Mouse (Mus musculus): ENCODE results near the gene Clta. TPM values are rescaled to one million over a fixed set of nuclear protein-coding genes. Genes with fewer than 3 reads are reported as not detected.

Gene Clta
- polyA plus RNA-seq, 1 experiment from 2014 or later: 364 TPM

DNA sequence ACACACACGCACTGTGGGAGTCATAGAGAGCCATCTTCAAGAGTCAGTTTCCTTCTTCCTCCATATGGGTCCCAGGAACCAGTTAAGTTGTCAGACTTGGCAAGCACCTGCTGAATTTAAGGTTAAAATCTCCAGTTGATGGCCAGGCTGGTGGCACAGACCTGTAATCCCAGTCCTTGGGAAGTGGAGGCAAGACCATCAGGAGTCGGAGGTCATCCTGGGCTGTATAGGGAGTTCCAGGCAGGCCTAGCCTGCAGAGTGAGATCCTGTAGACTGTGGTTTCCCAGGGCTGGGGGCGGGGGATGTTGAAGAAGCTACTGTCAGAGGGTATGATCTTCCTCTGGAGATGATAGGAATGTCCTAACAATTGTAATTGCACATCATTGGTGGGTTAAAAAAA, 15.3 kb upstream of the Clta start:
- no peak for ATAC-seq
- H3K4me2 ChIP-seq (ENCODE audit: low read length): no peak overlapping the region
- no peak overlapping the region for H3K4me3 ChIP-seq (ENCODE audit: low read length)
- WGBS: 87% methylated on average over 3 of the region's 3 CpGs
- no peak overlapping the region for H3K27ac ChIP-seq (ENCODE audit: low read depth, low read length)
- no peak overlapping the region for H3K9ac ChIP-seq (ENCODE audit: low read depth, low read length)
- no peaks in the 10 kb centered on the region for H3K4me1 ChIP-seq (ENCODE audit: control insufficient read depth, insufficient read depth, low read depth, low read length)
- H3K9me3 ChIP-seq (ENCODE audit: control insufficient read depth, low read length): no peaks in the 10 kb centered on the region
- no peaks in the 10 kb centered on the region for H3K27me3 ChIP-seq (replicated peaks; ENCODE audit: control insufficient read depth, insufficient read depth, low read length)
- no peaks in the 10 kb centered on the region for H3K36me3 ChIP-seq (ENCODE audit: control insufficient read depth, insufficient read depth, low read length)

DNA sequence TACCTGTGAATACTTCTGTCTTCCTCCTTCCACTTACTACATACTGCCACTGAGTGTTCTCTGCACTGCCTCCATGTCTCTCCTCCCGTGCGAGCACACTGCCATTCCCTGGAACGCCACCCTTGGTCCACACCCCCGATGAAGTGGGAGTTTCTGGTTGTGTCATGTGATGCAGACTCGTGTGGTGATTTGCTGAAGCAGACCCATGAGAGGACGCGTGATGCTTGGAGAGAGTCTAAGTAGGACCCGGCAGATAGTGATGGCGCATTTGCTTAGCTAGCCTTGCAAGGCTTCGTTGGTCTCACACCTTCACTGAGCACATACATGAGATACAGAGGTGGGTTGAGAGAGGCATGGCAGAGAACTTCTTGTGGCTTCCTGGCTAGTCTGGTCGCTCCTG, 11.2 kb upstream of the Clta start:
- WGBS: 94% methylated on average over 11 of the region's 11 CpGs
- ATAC-seq: no peak
- Histone ChIP-seq H3K4me2 (ENCODE audit: low read length) (no peak overlapping the region), H3K27ac (ENCODE audit: low read depth, low read length) (no peak overlapping the region), H3K4me3 (ENCODE audit: low read length) (no peak overlapping the region), H3K36me3 (ENCODE audit: control insufficient read depth, insufficient read depth, low read length) (no peaks in the 10 kb centered on the region), H3K9me3 (ENCODE audit: control insufficient read depth, low read length) (no peaks in the 10 kb centered on the region), H3K27me3 (replicated peaks; ENCODE audit: control insufficient read depth, insufficient read depth, low read length) (no peaks in the 10 kb centered on the region), H3K9ac (ENCODE audit: low read depth, low read length) (no peak overlapping the region), H3K4me1 (ENCODE audit: control insufficient read depth, insufficient read depth, low read depth, low read length) (no peaks in the 10 kb centered on the region)

DNA sequence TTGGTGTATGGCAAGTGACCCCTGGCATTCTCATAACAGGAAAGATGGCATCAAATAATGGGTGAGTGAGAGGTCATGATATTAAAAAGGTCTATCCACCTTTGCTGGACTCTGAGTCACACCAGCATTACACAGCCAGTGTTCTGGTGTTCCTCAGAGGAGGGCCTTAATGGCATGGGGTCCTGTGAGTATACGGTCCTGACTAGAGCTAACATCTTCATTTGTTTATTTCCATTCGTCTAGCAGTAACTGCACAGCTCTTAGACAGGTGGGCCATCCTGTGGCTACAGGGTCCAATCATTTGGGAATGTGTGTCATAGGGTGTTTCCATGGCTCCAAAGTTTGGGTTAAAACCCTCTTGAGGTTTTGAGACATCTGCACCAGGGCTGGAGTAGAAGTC, 9.9 kb upstream of the Clta start:
- H3K27ac ChIP-seq (ENCODE audit: low read depth, low read length): no peak overlapping the region

DNA sequence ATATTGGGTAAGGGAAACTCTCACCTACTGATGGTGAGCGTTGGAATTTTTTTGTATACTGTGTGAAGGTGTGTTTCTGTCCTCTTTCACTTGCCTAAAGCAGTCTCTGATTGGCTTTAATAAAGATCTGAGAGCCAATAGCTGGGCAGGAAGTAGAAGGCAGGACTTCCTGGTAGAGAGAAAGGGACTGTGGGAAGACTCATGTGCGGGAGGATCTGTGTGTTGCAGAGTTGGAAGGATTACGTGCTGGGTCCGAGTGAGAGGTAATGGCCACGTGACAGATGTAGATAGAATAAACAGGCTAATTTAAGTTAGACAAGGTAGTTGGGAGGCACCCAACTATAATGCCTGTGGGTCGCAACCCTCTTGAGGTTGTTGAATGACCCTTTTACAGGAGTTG, 630 bp upstream of the Clta start:
- no peak for ATAC-seq
- Histone ChIP-seq H3K27me3 (replicated peaks; ENCODE audit: control insufficient read depth, insufficient read depth, low read length) (no peaks in the 10 kb centered on the region), H3K9ac (ENCODE audit: low read depth, low read length) (no peak overlapping the region), H3K4me3 (ENCODE audit: low read length) (no peak overlapping the region), H3K4me2 (ENCODE audit: low read length) (no peak overlapping the region), H3K27ac (ENCODE audit: low read depth, low read length) (no peak overlapping the region), H3K4me1 (ENCODE audit: control insufficient read depth, insufficient read depth, low read depth, low read length) (no peaks in the 10 kb centered on the region), H3K9me3 (ENCODE audit: control insufficient read depth, low read length) (peaks cover 2% of the 10 kb centered on the region; the same call in 1 of the 2 replicates), H3K36me3 (ENCODE audit: control insufficient read depth, insufficient read depth, low read length) (no peaks in the 10 kb centered on the region)
- WGBS: 87% methylated on average over 6 of the region's 6 CpGs

More for the DNA sequence above, 9.9 kb upstream of the Clta start:
- Histone ChIP-seq H3K9ac (ENCODE audit: low read depth, low read length) (no peak overlapping the region), H3K4me1 (ENCODE audit: control insufficient read depth, insufficient read depth, low read depth, low read length) (no peaks in the 10 kb centered on the region), H3K27me3 (replicated peaks; ENCODE audit: control insufficient read depth, insufficient read depth, low read length) (no peaks in the 10 kb centered on the region), H3K9me3 (ENCODE audit: control insufficient read depth, low read length) (peaks cover 2% of the 10 kb centered on the region; the same call in 1 of the 2 replicates), H3K36me3 (ENCODE audit: control insufficient read depth, insufficient read depth, low read length) (no peaks in the 10 kb centered on the region), H3K4me2 (ENCODE audit: low read length) (no peak overlapping the region), H3K4me3 (ENCODE audit: low read length) (no peak overlapping the region)
- ATAC-seq: no peak
- 87% methylated on average over 2 of the region's 2 CpGs for WGBS

DNA sequence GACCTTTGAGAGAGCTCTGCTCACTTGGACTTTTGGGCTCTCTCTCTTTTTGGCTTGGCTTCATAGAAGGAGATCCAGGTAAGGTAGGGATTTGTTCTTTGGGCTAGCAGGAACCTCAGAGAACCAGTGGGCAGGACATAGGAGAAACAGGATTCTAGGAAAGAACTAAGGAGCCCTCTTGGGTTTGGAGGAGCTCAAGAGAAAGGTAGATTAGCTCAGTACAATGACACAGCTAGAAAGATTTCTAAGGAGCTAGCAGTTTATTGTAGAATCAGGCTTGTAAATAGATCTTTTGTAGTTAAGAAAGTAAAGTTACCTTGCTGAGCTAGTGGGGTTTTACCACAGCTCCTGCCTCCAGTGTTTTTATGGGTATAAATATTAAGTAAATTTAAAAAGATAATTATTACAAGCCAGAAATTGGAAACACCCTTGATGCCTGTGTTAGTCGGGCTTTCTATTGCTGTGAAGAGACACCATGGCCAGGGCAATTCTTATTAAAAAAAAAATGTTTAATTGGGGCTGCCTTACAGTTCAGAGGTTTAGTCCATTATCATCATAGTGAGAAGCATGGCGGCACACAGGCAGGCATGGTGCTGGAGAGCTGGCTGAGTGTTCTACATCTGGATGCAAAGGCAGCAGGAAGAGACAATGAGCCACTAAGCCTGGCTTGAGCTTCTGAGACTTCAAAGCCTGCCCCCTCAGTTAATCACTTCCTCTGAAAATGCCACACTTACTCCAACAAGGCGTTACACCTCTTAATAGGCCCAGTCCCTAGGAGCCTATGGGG, 564 bp downstream of the Clta start:
- Histone ChIP-seq H3K4me2 (ENCODE audit: low read length) (no peak overlapping the region), H3K36me3 (ENCODE audit: control insufficient read depth, insufficient read depth, low read length) (no peaks in the 10 kb centered on the region), H3K27ac (ENCODE audit: low read depth, low read length) (no peak overlapping the region), H3K9ac (ENCODE audit: low read depth, low read length) (no peak overlapping the region), H3K4me3 (ENCODE audit: low read length) (no peak overlapping the region), H3K27me3 (replicated peaks; ENCODE audit: control insufficient read depth, insufficient read depth, low read length) (no peaks in the 10 kb centered on the region), H3K4me1 (ENCODE audit: control insufficient read depth, insufficient read depth, low read depth, low read length) (no peaks in the 10 kb centered on the region), H3K9me3 (ENCODE audit: control insufficient read depth, low read length) (no peaks in the 10 kb centered on the region)
- 77% methylated on average over 3 of the region's 3 CpGs for WGBS
- no peak for ATAC-seq

DNA sequence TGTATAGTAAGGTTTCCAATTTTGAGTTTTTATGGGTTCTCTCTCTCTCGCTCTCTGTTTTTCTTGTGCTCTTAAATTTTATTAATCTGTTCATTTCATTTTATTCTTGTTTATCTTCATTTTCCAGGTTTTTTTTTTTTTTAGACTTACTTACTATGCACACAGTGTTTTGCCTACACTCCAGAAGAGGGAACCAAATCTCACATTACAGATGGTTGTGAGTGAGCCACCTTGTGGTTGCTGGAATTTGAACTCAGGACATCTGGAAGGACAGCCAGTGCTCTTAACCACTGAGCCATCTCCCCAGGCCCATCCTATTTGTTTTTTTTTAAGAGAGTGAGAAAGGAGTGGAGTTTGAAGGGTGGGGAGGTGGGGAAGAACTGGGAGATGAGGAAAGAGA, 5.9 kb downstream of the Clta start:
- H3K9me3 ChIP-seq (ENCODE audit: control insufficient read depth, low read length): no peaks in the 10 kb centered on the region
- H3K4me2 ChIP-seq (ENCODE audit: low read length): no peak overlapping the region
- no peaks in the 10 kb centered on the region for H3K36me3 ChIP-seq (ENCODE audit: control insufficient read depth, insufficient read depth, low read length)
- no peaks in the 10 kb centered on the region for H3K27me3 ChIP-seq (replicated peaks; ENCODE audit: control insufficient read depth, insufficient read depth, low read length)
- no peak overlapping the region for H3K9ac ChIP-seq (ENCODE audit: low read depth, low read length)
- H3K4me1 ChIP-seq (ENCODE audit: control insufficient read depth, insufficient read depth, low read depth, low read length): peaks cover 19% of the 10 kb centered on the region
- no peak overlapping the region for H3K4me3 ChIP-seq (ENCODE audit: low read length)
- 93% methylated on average over 1 of the region's 1 CpGs for WGBS
- no peak overlapping the region for H3K27ac ChIP-seq (ENCODE audit: low read depth, low read length)
- ATAC-seq: no peak

DNA sequence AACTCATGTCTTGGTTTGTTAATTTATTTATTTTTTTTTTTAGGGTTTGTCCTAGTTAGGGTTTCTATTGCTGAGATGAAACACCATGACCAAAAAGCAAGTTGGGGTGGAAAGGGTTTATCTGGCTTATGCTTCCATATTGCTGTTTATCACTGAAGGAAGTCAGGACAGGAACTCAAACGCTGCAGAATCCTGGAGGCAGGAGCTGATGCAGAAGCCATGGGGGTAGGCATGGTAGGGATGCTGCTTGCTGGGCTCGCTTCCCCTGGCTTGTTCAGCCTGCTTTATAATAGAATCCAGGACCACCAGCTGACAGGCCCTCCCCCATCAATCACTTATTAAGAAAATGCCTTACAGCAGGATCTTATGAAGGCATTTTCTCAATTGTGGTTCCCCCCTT, 6.6 kb downstream of the Clta start:
- Histone ChIP-seq H3K4me1 (ENCODE audit: control insufficient read depth, insufficient read depth, low read depth, low read length) (peaks cover 21% of the 10 kb centered on the region), H3K9me3 (ENCODE audit: control insufficient read depth, low read length) (no peaks in the 10 kb centered on the region), H3K4me2 (ENCODE audit: low read length) (no peak overlapping the region), H3K27me3 (replicated peaks; ENCODE audit: control insufficient read depth, insufficient read depth, low read length) (no peaks in the 10 kb centered on the region), H3K36me3 (ENCODE audit: control insufficient read depth, insufficient read depth, low read length) (no peaks in the 10 kb centered on the region), H3K9ac (ENCODE audit: low read depth, low read length) (no peak overlapping the region), H3K27ac (ENCODE audit: low read depth, low read length) (no peak overlapping the region), H3K4me3 (ENCODE audit: low read length) (no peak overlapping the region)
- ATAC-seq: no peak
- WGBS: 38% methylated on average over 2 of the region's 2 CpGs

DNA sequence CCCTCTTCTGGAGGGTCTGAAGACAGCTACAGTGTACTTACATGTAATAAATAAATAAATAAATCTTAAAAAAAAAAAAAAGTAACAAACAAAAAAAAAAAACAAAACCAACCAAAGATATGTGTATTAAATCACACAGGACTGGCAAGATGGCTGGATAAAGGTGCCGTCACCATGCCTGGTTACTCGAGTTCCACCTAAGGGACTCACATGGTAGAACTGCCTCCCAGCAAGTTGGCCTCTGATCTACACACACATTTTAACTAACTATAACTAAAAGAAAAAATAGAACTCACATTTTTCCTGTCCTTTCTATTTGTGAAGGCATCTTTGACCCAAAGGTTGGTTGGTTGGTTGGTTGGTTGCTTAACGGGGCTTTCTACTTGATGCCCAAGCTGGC, 7.5 kb downstream of the Clta start:
- Histone ChIP-seq H3K4me2 (ENCODE audit: low read length) (peak overlapping the region; percentile 59), H3K9me3 (ENCODE audit: control insufficient read depth, low read length) (no peaks in the 10 kb centered on the region), H3K27me3 (replicated peaks; ENCODE audit: control insufficient read depth, insufficient read depth, low read length) (no peaks in the 10 kb centered on the region), H3K4me3 (ENCODE audit: low read length) (peak overlapping the region; percentile 96), H3K36me3 (ENCODE audit: control insufficient read depth, insufficient read depth, low read length) (no peaks in the 10 kb centered on the region), H3K9ac (ENCODE audit: low read depth, low read length) (peak overlapping the region; percentile 53), H3K27ac (ENCODE audit: low read depth, low read length) (no peak overlapping the region), H3K4me1 (ENCODE audit: control insufficient read depth, insufficient read depth, low read depth, low read length) (peaks cover 21% of the 10 kb centered on the region)
- ATAC-seq: no peak
- 88% methylated on average over 3 of the region's 3 CpGs for WGBS

DNA sequence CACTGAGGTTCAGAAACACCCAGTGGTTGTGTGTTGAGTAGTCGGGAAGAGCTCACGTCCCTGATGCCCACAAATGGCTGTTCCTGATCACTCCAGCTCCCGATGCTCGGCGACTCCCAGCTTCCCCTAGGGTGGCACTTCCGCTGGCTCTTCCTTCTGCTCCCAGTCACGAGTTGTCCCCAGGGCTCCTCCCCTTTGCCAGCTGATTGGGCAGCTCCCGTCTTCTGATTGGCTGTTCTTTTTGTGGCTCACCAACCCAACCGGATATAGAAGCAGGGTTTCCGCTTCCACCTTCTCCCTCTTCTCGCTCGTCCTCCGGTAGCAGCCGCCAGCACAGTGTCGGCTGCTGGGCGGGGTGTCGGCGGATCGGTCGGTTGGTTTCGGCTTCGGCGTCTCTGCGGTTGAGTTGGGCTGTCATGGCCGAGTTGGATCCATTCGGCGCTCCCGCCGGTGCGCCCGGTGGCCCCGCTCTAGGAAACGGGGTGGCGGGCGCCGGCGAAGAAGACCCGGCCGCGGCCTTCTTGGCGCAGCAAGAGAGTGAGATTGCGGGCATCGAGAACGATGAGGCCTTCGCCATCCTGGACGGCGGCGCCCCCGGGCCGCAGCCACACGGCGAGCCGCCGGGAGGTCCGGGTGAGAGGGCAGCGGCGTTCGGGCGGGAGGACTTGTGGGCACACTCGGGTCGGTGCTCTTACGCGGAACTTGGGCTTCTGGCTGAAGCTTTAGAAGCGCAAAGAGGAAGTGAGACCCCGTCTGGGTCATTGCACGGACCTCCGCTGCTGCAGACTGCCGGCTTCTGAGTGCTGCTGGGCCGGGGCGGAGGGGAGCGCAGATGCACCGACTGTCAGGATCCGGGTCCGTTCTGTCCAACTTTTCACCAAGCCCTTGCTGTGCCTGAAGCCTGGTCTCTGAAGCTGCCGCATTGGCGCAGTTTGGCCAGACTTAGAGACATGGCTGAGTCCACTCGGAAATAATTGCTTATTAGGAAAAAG, 8.4 kb downstream of the Clta start:
- ATAC-seq: peak; percentile 99
- under 1% methylated on average over 76 of the region's 77 CpGs for WGBS
- no peaks in the 10 kb centered on the region for H3K9me3 ChIP-seq (ENCODE audit: control insufficient read depth, low read length)

More for the DNA sequence above, 8.4 kb downstream of the Clta start:
- H3K4me3 ChIP-seq (ENCODE audit: low read length): peak overlapping the region; percentile 96
- peaks cover 21% of the 10 kb centered on the region for H3K4me1 ChIP-seq (ENCODE audit: control insufficient read depth, insufficient read depth, low read depth, low read length)
- H3K4me2 ChIP-seq (ENCODE audit: low read length): peak overlapping the region; percentile 93
- peak overlapping the region; percentile 80 for H3K27ac ChIP-seq (ENCODE audit: low read depth, low read length)
- H3K27me3 ChIP-seq (replicated peaks; ENCODE audit: control insufficient read depth, insufficient read depth, low read length): no peaks in the 10 kb centered on the region
- no peaks in the 10 kb centered on the region for H3K36me3 ChIP-seq (ENCODE audit: control insufficient read depth, insufficient read depth, low read length)
- H3K9ac ChIP-seq (ENCODE audit: low read depth, low read length): peak overlapping the region; percentile 90

All from hindbrain, embryonic 16.5 days (tissue).